Mouse (Mus musculus) stomach, embryonic 14.5 days (tissue): ENCODE data around the gene Psmc6. TPM values are rescaled to one million over a fixed set of nuclear protein-coding genes. Genes with fewer than 3 reads are reported as not detected.

ENCODE experiments used
- ATAC-seq: fragments of 200-750 bp; cut with Nextera tagmentation; 2 replicates; pipeline ENCODE4 v1.8.0; 2017; ENCODE audit warnings: low read depth, moderate TSS enrichment; ENCODE audit not compliant: insufficient number of reproducible peaks, insufficient read depth, low FRiP score
- H3K27ac ChIP-seq: fragments of 300-500 bp; sonication (generic); 2 replicates; pipeline ENCODE4 v1.5.1; 2014; ENCODE audit warnings: mild to moderate bottlenecking, low read length, moderate library complexity, mixed read lengths
- H3K27me3 ChIP-seq: fragments of 300-500 bp; sonication (generic); 2 replicates; pipeline ENCODE4 v1.6.1; 2014; ENCODE audit warnings: low read length, control low read depth, mixed read lengths; ENCODE audit not compliant: control insufficient read depth, insufficient read depth
- H3K36me3 ChIP-seq: fragments of 300-500 bp; sonication (generic); 2 replicates; pipeline ENCODE4 v1.6.1; 2014; ENCODE audit warnings: mild to moderate bottlenecking, control low read depth, low read length, moderate library complexity, mixed read lengths; ENCODE audit not compliant: control insufficient read depth, insufficient read depth
- H3K4me1 ChIP-seq: fragments of 300-500 bp; sonication (generic); 2 replicates; pipeline ENCODE4 v1.6.1; 2014; ENCODE audit warnings: low read length, control low read depth, mixed read lengths; ENCODE audit not compliant: control insufficient read depth, insufficient read depth
- H3K4me2 ChIP-seq: fragments of 300-500 bp; sonication (generic); replicated peaks from 2 replicates; pipeline ENCODE4 v1.6.1; 2014; ENCODE audit warnings: low read depth, low read length, control low read depth
- H3K4me3 ChIP-seq: fragments of 300-500 bp; sonication (generic); 2 replicates; pipeline ENCODE4 v1.5.1; 2014; ENCODE audit warnings: low read depth, low read length, control low read depth
- H3K9ac ChIP-seq: fragments of 300-500 bp; sonication (generic); replicated peaks from 2 replicates; pipeline ENCODE4 v1.6.1; 2014; ENCODE audit warnings: low read depth, mild to moderate bottlenecking, control low read depth, low read length, moderate library complexity, mixed read lengths
- H3K9me3 ChIP-seq: fragments of 300-500 bp; sonication (generic); 2 replicates; pipeline ENCODE4 v1.6.1; 2016; ENCODE audit warnings: low read depth, low read length, control low read depth; ENCODE audit not compliant: control insufficient read depth
- WGBS: fragments of 180-500 bp; shearing (Covaris S2); extraction: QIAGEN DNeasy Blood & Tissue Kit; methylation state at CpG from one replicate; pipeline ENCODE4 v1.1.7; 2014; 5-methylcytosine and 5-hydroxymethylcytosine counted together
- polyA plus RNA-seq: library from polyadenylated mRNA; unstranded; fragments of >200 nt; fragmentation: Nextera tagmentation; extraction: Ambion mirVana; gene quantifications from 2 replicates; pipeline ENCODE4 v1.2.1, GENCODE M21; 2014

The Psmc6 gene
- polyA plus RNA-seq, 1 experiment from 2014 or later = 163 TPM

DNA sequence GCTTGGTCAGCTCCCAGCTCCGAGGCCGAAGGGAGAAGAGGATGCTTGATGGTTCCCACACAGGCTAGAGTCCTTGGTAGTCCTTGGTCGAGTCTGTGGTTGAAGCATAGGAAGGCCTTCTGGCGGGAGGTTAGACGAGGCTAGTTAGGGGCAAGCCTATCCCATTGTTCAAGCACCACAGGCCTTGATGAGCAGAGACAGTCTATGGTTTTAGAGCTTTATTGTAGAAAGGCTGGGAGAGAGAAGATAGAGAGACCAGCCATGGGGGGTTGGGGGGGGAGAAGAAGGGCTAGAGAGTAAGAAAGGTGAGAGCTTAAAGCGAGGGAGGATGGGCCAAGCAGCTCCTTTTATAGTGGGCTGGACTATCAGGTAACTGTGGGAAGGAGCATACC lies 35.6 kb downstream of the Psmc6 start:
- no peaks in the 10 kb centered on the region for H3K4me1 ChIP-seq
- H3K27me3 ChIP-seq = no peaks in the 10 kb centered on the region
- H3K27ac ChIP-seq = no peak overlapping the region
- ATAC-seq = no peak
- H3K36me3 ChIP-seq = peaks cover 24% of the 10 kb centered on the region
- no peak overlapping the region for H3K4me2 ChIP-seq
- H3K9ac ChIP-seq = no peak overlapping the region
- H3K9me3 ChIP-seq = no peaks in the 10 kb centered on the region
- WGBS = 93% methylated on average over 6 of the region's 6 CpGs
- no peak overlapping the region for H3K4me3 ChIP-seq

DNA sequence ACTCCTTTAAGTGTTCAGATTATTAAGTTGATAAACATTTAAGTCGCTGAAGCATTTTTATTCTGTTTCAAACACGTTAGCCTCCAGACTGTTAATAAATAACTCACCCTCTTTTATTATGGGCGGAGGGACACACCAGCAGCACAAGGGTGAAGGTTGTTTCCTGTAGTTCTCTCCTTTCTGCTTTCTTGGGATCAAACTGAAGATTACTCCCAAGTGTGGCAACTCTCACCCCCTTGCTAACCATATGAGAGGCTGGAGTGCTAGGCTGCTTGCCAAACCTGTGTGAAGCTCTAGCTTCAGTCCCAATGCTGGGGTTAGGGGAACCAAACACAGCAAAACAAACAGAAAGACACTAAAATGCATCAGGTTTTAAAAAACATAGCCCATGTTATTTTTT lies 49.2 kb downstream of the Psmc6 start:
- Histone ChIP-seq H3K36me3 (peaks cover 22% of the 10 kb centered on the region), H3K27ac (no peak overlapping the region), H3K4me2 (no peak overlapping the region), H3K4me3 (no peak overlapping the region), H3K4me1 (no peaks in the 10 kb centered on the region), H3K9me3 (no peaks in the 10 kb centered on the region), H3K27me3 (no peaks in the 10 kb centered on the region), H3K9ac (no peak overlapping the region)
- 80% methylated on average over 3 of the region's 3 CpGs for WGBS
- ATAC-seq = no peak

DNA sequence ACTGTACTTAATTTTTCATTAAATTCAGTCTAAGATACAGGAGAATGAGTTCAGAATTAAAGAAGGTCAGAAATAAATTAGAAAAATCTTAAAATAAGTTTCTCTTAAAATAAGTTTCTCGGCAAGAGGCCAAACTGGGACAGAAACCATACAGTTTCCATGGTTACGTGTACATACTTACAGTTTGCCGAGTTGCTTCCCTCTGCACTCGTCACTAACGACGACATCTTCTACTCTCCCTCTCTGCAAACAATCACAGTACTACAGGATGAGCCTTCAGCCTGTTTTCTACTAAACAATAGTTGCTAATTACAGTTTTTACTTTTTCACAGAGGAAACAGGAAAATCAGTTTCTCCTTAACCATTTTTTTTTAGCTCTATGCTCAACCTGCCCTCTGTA lies 51.2 kb downstream of the Psmc6 start:
- Histone ChIP-seq H3K36me3 (peaks cover 22% of the 10 kb centered on the region), H3K4me1 (no peaks in the 10 kb centered on the region), H3K4me3 (no peak overlapping the region), H3K4me2 (no peak overlapping the region), H3K9ac (no peak overlapping the region), H3K9me3 (no peaks in the 10 kb centered on the region), H3K27ac (no peak overlapping the region), H3K27me3 (no peaks in the 10 kb centered on the region)
- ATAC-seq = no peak
- 81% methylated on average over 6 of the region's 6 CpGs for WGBS

DNA sequence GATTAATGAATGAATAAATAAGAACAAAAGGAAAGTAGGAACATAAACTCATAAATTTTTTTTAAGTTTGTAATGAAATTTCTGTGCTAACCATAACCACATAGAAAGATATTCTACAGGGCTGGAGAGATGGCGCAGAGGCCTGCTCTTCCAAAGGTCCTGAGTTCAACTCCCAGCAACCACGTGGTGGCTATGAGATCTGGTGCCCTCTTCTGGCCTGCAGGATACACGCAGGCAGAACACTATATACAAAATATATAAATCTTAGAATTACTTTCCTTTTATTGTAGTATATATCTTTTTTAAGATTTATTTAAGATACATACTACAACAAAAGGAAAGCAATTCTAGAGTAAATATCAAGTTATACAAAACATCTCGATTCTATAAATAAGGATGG lies 53.3 kb downstream of the Psmc6 start:
- Histone ChIP-seq H3K9me3 (no peaks in the 10 kb centered on the region), H3K27ac (no peak overlapping the region), H3K4me3 (no peak overlapping the region), H3K4me2 (no peak overlapping the region), H3K36me3 (peaks cover 22% of the 10 kb centered on the region), H3K4me1 (peaks cover 8% of the 10 kb centered on the region), H3K9ac (no peak overlapping the region), H3K27me3 (no peaks in the 10 kb centered on the region)
- 86% methylated on average over 4 of the region's 4 CpGs for WGBS
- ATAC-seq = no peak

DNA sequence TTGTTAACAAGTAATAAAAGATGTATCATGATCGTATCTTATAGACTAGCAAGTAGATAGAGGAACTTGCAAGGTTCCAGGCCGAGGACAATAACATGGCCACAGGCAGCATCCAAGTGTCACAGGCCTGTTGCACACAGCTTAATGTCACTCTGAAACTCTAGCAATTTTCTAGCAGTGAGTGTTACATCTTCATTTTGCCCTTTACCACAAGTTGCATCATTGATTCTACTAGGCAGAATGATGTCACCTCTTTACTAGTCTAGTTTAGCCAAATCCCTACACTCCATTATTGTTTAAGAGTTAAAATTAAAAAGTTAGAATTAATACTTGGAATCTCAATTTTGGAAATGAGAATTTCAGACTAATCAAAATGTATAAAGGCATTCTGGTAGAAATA lies 56.0 kb downstream of the Psmc6 start:
- WGBS = 93% methylated on average over 2 of the region's 2 CpGs
- no peak for ATAC-seq
- H3K4me2 ChIP-seq = no peak overlapping the region
- H3K9me3 ChIP-seq = no peaks in the 10 kb centered on the region
- no peak overlapping the region for H3K9ac ChIP-seq
- H3K36me3 ChIP-seq = peaks cover 8% of the 10 kb centered on the region; the same call in 1 of the 2 replicates
- no peaks in the 10 kb centered on the region for H3K27me3 ChIP-seq
- no peak overlapping the region for H3K4me3 ChIP-seq
- H3K4me1 ChIP-seq = peaks cover 8% of the 10 kb centered on the region
- no peak overlapping the region for H3K27ac ChIP-seq

DNA sequence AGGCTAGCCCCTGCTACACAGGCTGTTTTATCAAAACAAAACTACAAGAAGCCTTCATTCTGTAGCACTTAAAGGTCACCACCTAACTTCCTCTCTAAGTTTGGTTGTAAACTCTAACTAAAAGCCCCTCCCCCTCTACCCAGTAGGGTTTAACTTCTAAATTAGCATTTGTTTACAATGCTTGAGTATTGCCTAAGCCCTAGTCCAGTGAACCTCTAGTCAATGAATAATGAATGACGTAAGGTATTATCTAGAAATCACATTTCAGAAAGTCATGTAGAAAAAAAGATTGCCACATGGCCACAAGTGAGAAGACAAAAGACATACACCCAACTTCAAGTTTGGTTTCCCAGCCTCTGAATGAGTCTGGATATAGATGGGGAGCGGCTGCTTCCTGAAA lies 57.9 kb downstream of the Psmc6 start:
- peak overlapping the region; percentile 53 for H3K4me2 ChIP-seq
- H3K4me3 ChIP-seq = peak overlapping the region; percentile 79
- peaks cover 3% of the 10 kb centered on the region; the same call in 1 of the 2 replicates for H3K36me3 ChIP-seq
- H3K27me3 ChIP-seq = no peaks in the 10 kb centered on the region
- peaks cover 8% of the 10 kb centered on the region for H3K4me1 ChIP-seq
- H3K9me3 ChIP-seq = no peaks in the 10 kb centered on the region
- H3K9ac ChIP-seq = peak overlapping the region; percentile 75; the same call in 1 of the 2 replicates
- WGBS = 26% methylated on average over 2 of the region's 2 CpGs
- H3K27ac ChIP-seq = peak overlapping the region; percentile 21; the same call in 1 of the 2 replicates
- no peak for ATAC-seq

DNA sequence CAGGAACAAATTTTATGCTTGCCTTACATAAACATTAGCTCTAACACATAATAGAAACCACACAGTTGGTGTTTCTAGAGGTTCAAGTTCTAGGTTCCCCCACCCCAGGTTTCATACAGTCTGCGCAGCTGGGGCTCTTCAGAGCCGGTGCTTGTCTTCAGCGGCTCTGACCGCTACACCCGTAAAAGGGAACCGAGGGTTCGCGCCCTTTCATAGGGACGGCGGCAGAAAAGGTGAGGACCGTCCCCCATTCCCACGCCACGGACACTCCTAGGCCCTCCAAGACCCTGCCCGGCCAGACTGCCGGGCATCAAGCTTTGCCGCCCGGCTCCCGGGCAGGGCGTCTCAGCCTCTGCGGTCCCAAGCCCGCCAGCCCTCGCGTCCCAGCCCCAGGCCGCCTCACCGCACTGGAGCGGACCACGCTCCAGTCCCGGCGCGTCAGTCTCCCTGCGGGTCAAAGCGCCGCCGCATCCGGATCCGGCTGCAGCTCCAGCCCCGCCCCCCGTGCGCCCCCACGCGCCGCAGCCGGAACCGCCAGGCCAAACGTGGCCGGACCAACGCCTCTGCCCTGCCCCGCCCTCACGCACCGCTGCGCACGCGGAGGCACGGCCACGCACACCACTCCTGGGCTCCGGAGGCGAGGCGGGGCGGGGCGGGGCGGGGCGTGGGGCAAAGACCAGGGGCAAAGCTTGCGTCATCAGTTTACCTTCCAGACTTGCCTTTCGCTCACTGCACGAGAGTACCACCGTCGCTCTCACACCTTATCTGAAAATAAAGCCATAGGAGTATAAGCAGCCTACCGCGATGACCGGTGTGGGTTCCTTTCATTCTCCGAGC lies 59.0 kb downstream of the Psmc6 start:
- Histone ChIP-seq H3K4me2 (peak overlapping the region; percentile 53), H3K36me3 (no peaks in the 10 kb centered on the region), H3K27me3 (no peaks in the 10 kb centered on the region), H3K9me3 (no peaks in the 10 kb centered on the region), H3K4me1 (peaks cover 8% of the 10 kb centered on the region), H3K27ac (peak overlapping the region; percentile 78), H3K9ac (peak overlapping the region; percentile 75), H3K4me3 (peak overlapping the region; percentile 79)
- ATAC-seq = peak; percentile 97
- under 1% methylated on average over 70 of the region's 71 CpGs for WGBS

DNA sequence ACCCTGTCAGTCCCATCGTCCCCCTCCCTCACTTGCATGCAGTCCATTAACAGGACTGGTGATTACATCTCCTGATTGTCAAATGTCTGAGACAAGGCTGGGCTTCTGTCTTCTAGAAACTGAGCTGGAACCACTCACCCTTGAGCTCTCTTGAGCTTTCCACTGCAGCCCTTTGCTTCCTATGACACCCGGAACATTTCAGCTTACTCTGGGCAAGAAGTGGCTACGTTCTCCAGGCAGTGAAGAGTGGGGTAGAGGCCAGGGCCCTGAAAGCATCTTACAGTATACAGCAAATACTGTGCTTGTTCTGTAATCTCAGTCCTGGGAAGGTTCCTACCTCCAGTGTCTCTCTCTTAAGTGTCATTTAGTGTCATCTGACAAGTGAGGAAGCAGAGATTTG lies 59.6 kb downstream of the Psmc6 start:
- no peak for ATAC-seq
- peak overlapping the region; percentile 75 for H3K9ac ChIP-seq
- H3K4me3 ChIP-seq = peak overlapping the region; percentile 79
- H3K27ac ChIP-seq = peak overlapping the region; percentile 78
- H3K36me3 ChIP-seq = no peaks in the 10 kb centered on the region
- H3K9me3 ChIP-seq = no peaks in the 10 kb centered on the region
- H3K4me1 ChIP-seq = peaks cover 8% of the 10 kb centered on the region
- peak overlapping the region; percentile 53 for H3K4me2 ChIP-seq
- H3K27me3 ChIP-seq = no peaks in the 10 kb centered on the region
- 17% methylated on average over 3 of the region's 3 CpGs for WGBS
